In genomic region chrX:56454671-56455371, GRCm38 (mm10) we compare ENCODE assay signal across 8 mouse cellular contexts. TPM values are rescaled to one million over a fixed set of nuclear protein-coding genes. Genes with fewer than 3 reads are reported as not detected.
DNase-seq lines count a peak whose midpoint lies in the region; ATAC-seq lines count a peak whose summit lies in the region.

Gene Ints6l (plus strand): TSS chrX:56454857.

- no peaks in the 10 kb centered on the region for H3K36me3 ChIP-seq in megakaryocyte, embryonic 14.5 days (replicated peaks; ENCODE audit: low read length)

- H3K27me3 ChIP-seq in megakaryocyte, embryonic 14.5 days (replicated peaks) = peaks cover 12% of the 10 kb centered on the region

- H3K4me1 ChIP-seq in megakaryocyte, embryonic 14.5 days = peaks cover 13% of the 10 kb centered on the region

- no peaks in the 10 kb centered on the region for H3K9me3 ChIP-seq in megakaryocyte, embryonic 14.5 days

- ATAC-seq in common myeloid progenitor, adult 5-6 weeks (replicated peaks; ENCODE audit: low read depth, poor library complexity, severe bottlenecking) = peak; percentile 74

- peak; percentile 87 for DNase-seq in ZHBTc4 (ENCODE audit: low read depth, low spot score)
- peak; percentile 38 to 52 for DNase-seq in gastrocnemius, adult 8-10 months (ENCODE audit: low spot score in 2 of 2)
- DNase-seq in hindlimb bud, embryonic 11.5 days (ENCODE audit: extremely low spot score, low read depth, low spot score) = peak; percentile 46
- DNase-seq in left cerebral cortex, adult 8-10 months (ENCODE audit: low spot score in 2 of 2) = peak; percentile 69 to 72
- DNase-seq in right cerebral cortex, postnatal 10 days (ENCODE audit: low spot score in 2 of 2) = peak; percentile 79 to 87
- DNase-seq in urinary bladder, postnatal 25 days (ENCODE audit: low spot score) = peak; percentile 23

- H3K4me3 ChIP-seq in megakaryocyte, embryonic 14.5 days (replicated peaks) = peak within 1 kb of the TSS; percentile 98

RNA-seq across cellular contexts. Expression of gene Ints6l, which starts in this region (rescaled TPM):
- 71.6 and 77.2 TPM in 2 replicates for total RNA-seq in common myeloid progenitor, adult 5-6 weeks (2017)
- total RNA-seq in gastrocnemius, adult 8-10 months (2022) = 1 to 10 TPM; 3.4 to 6.5 (median 4.1) TPM
- total RNA-seq in left cerebral cortex, adult 8-10 months (2022) = 10 to 100 TPM; 28.6 to 39.6 (median 34.6) TPM
- polyA plus RNA-seq in megakaryocyte, embryonic 14.5 days (2012; ENCODE audit: insufficient read depth, low replicate concordance) = 2.8 TPM in 1 of 2 replicates, not detected in the other

Comparison
In these comparisons a context has a peak if more than half of its experiments do, and no peak if none do; other contexts are left out.
1. Peak in every context shown above with its lines: DNase-seq, ATAC-seq and H3K4me3 ChIP-seq.
2. DNase-seq: peak in every context shown above with its lines; median percentile 87 in ZHBTc4; 83 in right cerebral cortex, postnatal 10 days; 70 in left cerebral cortex, adult 8-10 months; 46 in hindlimb bud, embryonic 11.5 days; 45 in gastrocnemius, adult 8-10 months; 23 in urinary bladder, postnatal 25 days.